Mouse (Mus musculus): Measurements from ENCODE around the gene Clec4e.

- TF ChIP-seq GATA1 (IDR thresholded peaks at IDR 0.05; ENCODE audit: low read length), result no peak
- no peak for TF ChIP-seq TAL1 (IDR thresholded peaks at IDR 0.05; ENCODE audit: low read length)
Measured at GRCm38 (mm10) chr6:123265809-123266208, 23.9 kb downstream of the Clec4e start.

Measured in erythroblast, embryonic 14.5 days (primary cell).